Mouse (Mus musculus): ENCODE results near the gene Pip4p1. TPM values are rescaled to one million over a fixed set of nuclear protein-coding genes. Genes with fewer than 3 reads are reported as not detected.

Pip4p1 gene
- total RNA-seq, 2 experiments from 2014 or later: 12.6 to 16.4 TPM

DNA sequence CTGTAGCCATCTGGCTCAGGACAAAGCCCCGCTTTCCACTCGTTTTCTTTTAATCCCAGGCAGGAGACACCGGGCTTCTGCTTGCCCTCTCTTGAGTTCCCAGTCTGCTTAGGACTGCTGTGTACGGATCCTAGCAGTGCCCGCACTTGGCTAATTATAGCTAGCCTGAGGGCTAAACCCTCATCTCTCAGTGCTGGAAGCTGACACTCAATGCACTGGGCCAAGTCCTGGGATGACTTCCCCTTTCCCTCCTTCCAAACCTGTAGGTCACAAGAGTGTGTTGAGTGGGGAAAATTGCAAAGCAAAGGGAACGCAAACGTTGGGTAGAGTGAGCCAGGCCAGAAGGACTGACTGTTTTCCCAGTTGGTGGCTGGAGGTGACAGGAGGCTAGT, 33.3 kb downstream of the Pip4p1 start, which contains the start of gene Klhl33:
Klhl33 (minus strand) TSS at position 134 of the 392 bp plus-strand sequence.
- intact Hi-C loops (cut with DNase I; ENCODE audit: low total_unique reads): no loop called here
- peak; percentile 49 for DNase-seq

DNA sequence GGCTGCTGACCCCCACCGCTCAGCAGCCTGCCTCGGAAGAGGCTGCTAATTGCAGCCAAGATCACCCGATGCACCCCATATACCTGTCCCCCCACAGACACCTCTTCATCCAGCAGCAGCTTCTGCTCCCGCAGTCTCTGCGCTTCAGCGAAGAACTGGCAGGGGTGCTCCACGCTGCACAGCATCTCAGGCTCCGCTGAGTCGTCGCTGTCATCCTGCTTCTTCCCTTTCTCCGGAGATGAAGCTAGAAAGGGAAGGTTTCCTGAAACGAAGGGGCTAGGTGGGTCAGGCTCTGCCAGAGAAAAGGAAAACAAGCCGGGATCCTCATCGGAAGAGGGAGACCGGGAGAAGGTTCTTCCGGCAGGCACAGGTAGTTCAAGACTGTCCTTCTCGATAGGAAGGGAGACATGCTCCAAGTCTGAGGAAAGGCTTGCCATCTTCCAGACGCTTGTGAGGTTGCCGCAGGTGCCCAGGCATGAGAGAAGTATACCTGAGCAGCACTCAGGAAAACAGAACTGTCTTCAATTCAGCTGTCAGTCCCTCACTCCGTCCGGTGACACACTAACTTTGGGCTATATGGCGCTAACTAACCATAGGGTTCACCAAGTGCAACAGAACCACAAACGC, 33.8 kb downstream of the Pip4p1 start:
- no peak for DNase-seq
- intact Hi-C loops (cut with DNase I; ENCODE audit: low total_unique reads): no loop called here

- intact Hi-C loops (cut with DNase I; ENCODE audit: low total_unique reads): no loop called here
- peak; percentile 61 for DNase-seq
Measured at GRCm38 (mm10) chr14:50895985-50896746, 34.5 kb downstream of the Pip4p1 start.

DNA sequence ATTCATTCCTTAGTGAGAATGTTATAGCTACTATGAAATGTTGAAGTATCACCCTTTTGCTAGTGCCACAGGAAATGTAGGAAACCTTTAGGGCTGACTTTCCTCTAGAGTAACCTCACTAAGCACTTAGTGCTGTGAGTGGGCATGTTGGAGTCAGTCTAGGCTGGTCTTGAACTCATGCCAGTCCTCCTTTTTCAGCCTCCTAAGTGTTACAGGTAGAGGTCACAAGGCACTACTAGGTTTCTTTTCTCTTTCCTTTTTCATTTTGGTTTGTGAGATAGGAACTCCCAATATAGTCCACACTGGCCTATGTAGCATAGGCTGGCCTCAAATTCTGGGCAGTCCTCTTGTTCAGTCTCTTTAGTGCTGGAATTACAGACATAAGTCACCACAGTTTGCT, 35.2 kb downstream of the Pip4p1 start:
- DNase-seq: no peak
- intact Hi-C loops (cut with DNase I; ENCODE audit: low total_unique reads): no loop called here

DNA sequence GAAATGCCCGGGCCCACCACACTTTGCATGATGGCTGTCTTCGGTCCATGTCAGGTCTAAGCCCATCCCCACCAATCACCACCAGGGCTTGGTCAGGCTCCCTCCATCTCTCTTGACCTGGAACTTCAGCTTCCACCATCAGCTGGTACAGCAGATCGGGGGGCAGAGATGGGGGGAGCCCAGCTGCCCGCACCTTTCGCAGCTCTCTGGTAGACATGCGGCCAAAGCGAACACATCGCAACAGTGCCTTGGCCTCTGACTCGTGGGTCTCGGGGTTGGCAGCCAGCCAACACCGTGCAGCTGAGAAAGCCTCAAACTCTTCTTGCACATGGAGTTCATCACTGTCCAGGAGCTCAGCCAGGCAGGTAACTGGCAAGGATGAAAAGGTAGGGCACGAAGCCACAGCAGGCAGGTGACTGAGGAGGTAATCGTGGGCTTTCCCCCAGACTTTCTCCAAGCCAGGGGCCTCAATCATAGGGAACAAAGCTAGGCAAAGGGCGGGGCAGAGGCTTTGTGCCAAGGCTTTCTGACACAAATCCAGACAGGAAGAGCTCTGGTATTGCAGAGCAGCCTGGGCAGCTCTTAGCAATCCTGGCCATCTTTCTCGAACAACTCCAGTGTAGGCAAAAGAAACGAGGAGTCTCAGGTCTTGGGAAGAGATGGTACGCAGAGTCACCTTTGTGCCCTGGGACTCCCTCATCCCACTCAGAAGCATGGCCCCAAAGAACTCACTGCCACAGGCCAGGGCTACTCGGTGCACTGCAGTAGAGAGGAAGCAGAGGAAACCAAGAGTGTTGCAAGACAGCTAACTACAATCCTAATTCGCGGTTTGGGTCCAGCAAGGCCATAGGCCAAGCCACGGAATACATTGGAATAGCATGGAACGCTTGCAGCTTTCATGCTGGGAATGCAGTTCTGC, 37.9 kb downstream of the Pip4p1 start:
- peak; percentile 9 for DNase-seq
- intact Hi-C loops (cut with DNase I; ENCODE audit: low total_unique reads): no loop called here

DNA sequence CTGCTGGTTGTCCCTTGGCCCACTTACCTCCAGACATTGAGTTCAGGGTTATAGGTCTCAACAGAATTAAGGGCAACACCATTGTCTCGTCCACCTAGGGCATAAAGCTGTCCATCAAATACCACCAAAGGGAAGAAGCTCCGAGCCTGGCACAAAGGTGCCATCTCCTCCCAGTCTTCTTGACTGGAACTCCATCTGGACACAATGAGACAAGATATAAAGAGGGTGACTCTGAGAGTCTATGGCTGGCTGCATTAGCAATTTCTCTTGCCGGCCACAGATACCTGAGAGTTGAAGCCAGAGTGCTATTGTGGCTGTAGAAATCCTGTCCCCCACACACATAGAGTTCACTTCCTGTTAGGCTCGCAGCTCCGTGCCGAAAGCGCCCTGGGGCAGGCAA, 38.6 kb downstream of the Pip4p1 start:
- intact Hi-C loops (cut with DNase I; ENCODE audit: low total_unique reads): no loop called here

GRCm38 (mm10) chr14:50891621-50892020, 39.0 kb downstream of the Pip4p1 start:
- intact Hi-C loops (cut with DNase I; ENCODE audit: low total_unique reads): no loop called here
- no peak for DNase-seq

More for the DNA sequence above, 38.6 kb downstream of the Pip4p1 start:
- DNase-seq: no peak

DNA sequence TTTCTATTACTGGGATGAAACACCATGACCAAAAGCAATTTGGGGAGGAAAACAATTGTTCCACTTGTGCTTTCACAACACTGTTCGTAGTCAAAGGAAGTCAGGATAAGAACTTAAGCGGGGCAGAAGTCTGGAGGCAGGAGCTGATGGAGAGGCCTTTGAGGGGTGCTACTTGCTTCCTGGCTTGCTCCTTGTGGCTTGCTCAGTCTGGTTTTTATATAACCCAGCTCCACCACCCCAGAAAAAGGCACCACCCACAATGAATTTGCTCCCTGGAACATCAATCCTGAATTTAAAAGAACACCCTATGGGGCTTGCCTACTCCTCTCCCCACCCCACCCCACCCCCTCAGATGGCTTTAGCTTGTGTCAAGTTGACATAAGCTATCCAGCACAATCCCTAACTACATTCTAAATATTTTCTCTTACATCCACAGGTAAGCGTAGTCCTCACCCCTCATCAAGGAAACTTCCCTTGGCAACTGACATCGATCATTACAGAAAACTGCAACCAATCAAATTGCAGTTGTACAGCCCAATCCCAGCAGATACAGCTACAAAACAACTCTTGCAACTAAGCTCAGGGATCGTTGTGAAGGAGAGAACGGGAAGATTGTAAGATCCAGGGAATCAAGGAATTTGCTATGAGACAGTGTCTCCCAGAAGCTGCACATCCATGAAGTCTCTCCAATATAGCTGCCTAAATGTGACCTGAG, 54.3 kb downstream of the Pip4p1 start:
- intact Hi-C loops (cut with DNase I; ENCODE audit: low total_unique reads): no loop called here
- no peak for DNase-seq

Other genes with a start within 250 kb of the Pip4p1 start
- not detected for gene Olfr747, start 237.7 kb downstream of the Pip4p1 start, total RNA-seq (2021)
- not detected for gene Olfr748, start 223.5 kb downstream of the Pip4p1 start, total RNA-seq (2021)
- gene Olfr749, start 185.8 kb downstream of the Pip4p1 start, total RNA-seq (2021): not detected
- 10 to 100 TPM; 12.0 to 12.3 TPM for gene Ttc5, start 145.3 kb downstream of the Pip4p1 start, total RNA-seq (2021)
- gene Ccnb1ip1, start 123.1 kb downstream of the Pip4p1 start, total RNA-seq (2021): under 1 TPM in 1 of 2 experiments, not detected in 1; 0.72 TPM
- gene Parp2, start 123.0 kb downstream of the Pip4p1 start, total RNA-seq (2021): 1 to 10 TPM; 9.3 to 10.0 TPM
- 10 to 100 TPM in 1 of 2 experiments, 1 to 10 TPM in 1; 9.4 to 10.3 TPM for gene Tep1, start 60.3 kb downstream of the Pip4p1 start, total RNA-seq (2021)
- gene Klhl33, start 33.3 kb downstream of the Pip4p1 start, total RNA-seq (2021): 100 to 1,000 TPM; 101 to 192 TPM
- gene Osgep, start 6.0 kb downstream of the Pip4p1 start, total RNA-seq (2021): 10 to 100 TPM; 40.0 to 42.1 TPM
- 10 to 100 TPM; 32.7 to 33.4 TPM for gene Apex1, start 5.9 kb downstream of the Pip4p1 start, total RNA-seq (2021)
- gene Pnp, start 226 bp upstream of the Pip4p1 start, total RNA-seq (2021): 1 to 10 TPM; 4.6 to 6.8 TPM
- 1 to 10 TPM; 4.6 to 6.6 TPM for gene Gm49342, start 13.7 kb upstream of the Pip4p1 start, total RNA-seq (2021)
- under 1 TPM; 0.29 to 0.49 TPM for gene Pnp2, start 25.1 kb upstream of the Pip4p1 start, total RNA-seq (2021)
- not detected for gene Rnase10, start 76.9 kb upstream of the Pip4p1 start, total RNA-seq (2021)
- not detected for gene Rnase9, start 111.0 kb upstream of the Pip4p1 start, total RNA-seq (2021)
- gene Rnase11, start 119.3 kb upstream of the Pip4p1 start, total RNA-seq (2021): not detected
- gene Rnase12, start 126.8 kb upstream of the Pip4p1 start, total RNA-seq (2021): not detected
- not detected for gene Olfr750, start 143.6 kb upstream of the Pip4p1 start, total RNA-seq (2021)
- 10 to 100 TPM; 46.5 to 51.1 TPM for gene Rnase4, start 160.2 kb upstream of the Pip4p1 start, total RNA-seq (2021)
- 1 to 10 TPM; 3.6 to 3.8 TPM for gene Ang, start 160.3 kb upstream of the Pip4p1 start, total RNA-seq (2021)
- gene Eddm3b, start 183.6 kb upstream of the Pip4p1 start, total RNA-seq (2021): not detected
- under 1 TPM; 0.18 to 0.64 TPM for gene Rnase6, start 193.1 kb upstream of the Pip4p1 start, total RNA-seq (2021)
- not detected for gene Rnase1, start 215.9 kb upstream of the Pip4p1 start, total RNA-seq (2021)
- not detected for gene Rnase2b, start 231.4 kb upstream of the Pip4p1 start, total RNA-seq (2021)

All from gastrocnemius, postnatal 14 days (tissue).